Mouse (Mus musculus) naive thymus-derived CD4-positive, alpha-beta T cell, adult 2 months (primary cell): ENCODE results near the gene Rbmy.
"Not testable (repeated sequence)": the region's sequence is repeated elsewhere in the genome, so short reads cannot be mapped to it uniquely, and the experiment has no call there.

Source experiments
- DNase-seq: peaks from one replicate; pipeline ENCODE4 v3.0.0-alpha.2; 2011; ENCODE audit warnings: low read depth

The Rbmy gene

DNA sequence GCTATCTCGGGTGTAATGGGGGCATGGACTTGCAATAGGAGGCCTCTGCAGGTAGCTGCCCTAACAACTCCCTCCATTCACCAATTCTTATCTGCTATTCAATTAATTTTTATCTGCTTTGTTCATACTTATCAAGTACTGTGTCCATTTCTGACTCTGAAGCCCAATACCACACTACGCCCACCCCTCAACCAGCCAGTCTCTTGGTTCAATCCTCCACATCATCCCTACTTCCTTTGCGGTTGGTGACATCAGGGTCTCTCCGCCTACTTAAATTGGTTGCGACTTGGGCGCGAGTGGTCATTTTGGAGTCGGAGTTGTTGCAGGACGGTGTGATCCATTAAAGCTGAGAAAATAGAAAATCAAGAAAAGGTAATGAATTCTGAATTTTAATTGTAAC, at the start of gene Rbmy, which contains the start of gene Gm10256:
TSS of gene Rbmy (plus strand) at position 301 of the 400 bp plus-strand sequence.
TSS of gene Gm10256 (plus strand) at position 320 of the 400 bp plus-strand sequence.
- DNase-seq: not testable (repeated sequence)

- DNase-seq: not testable (repeated sequence)
Observed at GRCm38 (mm10) chrY:2796105-2796504, 34.4 kb upstream of the Rbmy start, which contains the start of gene Gm4064. Gm4064 (minus strand) TSS chrY:2796205.
